Mouse (Mus musculus) frontal cortex, adult (tissue): ENCODE data around the gene Cdc14a.
"Not testable (repeated sequence)": the region's sequence is repeated elsewhere in the genome, so short reads cannot be mapped to it uniquely, and the experiment has no call there.

ENCODE experiments used
- ATAC-seq: cut with Nextera tagmentation; 2 replicates; pipeline ENCODE4 v1.9.2; 2017; ENCODE audit warnings: mild to moderate bottlenecking, moderate library complexity, mixed read lengths; ENCODE audit not compliant: low TSS enrichment

Cdc14a gene

GRCm38 (mm10) chr3:116373196-116373595, 50.6 kb downstream of the Cdc14a start:
- no peak for ATAC-seq

GRCm38 (mm10) chr3:116368868-116369437, 54.9 kb downstream of the Cdc14a start:
- ATAC-seq: no peak

- no peak for ATAC-seq
These were observed 57.7 kb downstream of the Cdc14a start for GRCm38 (mm10) chr3:116366125-116366524.

GRCm38 (mm10) chr3:116361906-116362305, 61.9 kb downstream of the Cdc14a start:
- no peak for ATAC-seq

- no peak for ATAC-seq
These were observed 62.7 kb downstream of the Cdc14a start for GRCm38 (mm10) chr3:116361101-116361500.

- ATAC-seq: no peak
These were observed 66.0 kb downstream of the Cdc14a start for GRCm38 (mm10) chr3:116357866-116358265.

- ATAC-seq: no peak
These were observed 66.7 kb downstream of the Cdc14a start for GRCm38 (mm10) chr3:116357180-116357579.

GRCm38 (mm10) chr3:116355026-116355788, 68.6 kb downstream of the Cdc14a start:
- peak; percentile 89 for ATAC-seq

GRCm38 (mm10) chr3:116352486-116352885, 71.3 kb downstream of the Cdc14a start:
- ATAC-seq: no peak

GRCm38 (mm10) chr3:116350389-116350967, 73.4 kb downstream of the Cdc14a start:
- no peak for ATAC-seq

- not testable (repeated sequence) for ATAC-seq
These were observed 76.3 kb downstream of the Cdc14a start for GRCm38 (mm10) chr3:116347571-116347970.

GRCm38 (mm10) chr3:116345245-116345644, 78.6 kb downstream of the Cdc14a start:
- ATAC-seq: no peak

- ATAC-seq: no peak
These were observed 81.6 kb downstream of the Cdc14a start for GRCm38 (mm10) chr3:116342251-116342650.

GRCm38 (mm10) chr3:116340950-116341624, 82.7 kb downstream of the Cdc14a start:
- peak; percentile 95 for ATAC-seq

GRCm38 (mm10) chr3:116340281-116340680, 83.6 kb downstream of the Cdc14a start:
- ATAC-seq: no peak

GRCm38 (mm10) chr3:116338616-116339015, 85.2 kb downstream of the Cdc14a start:
- no peak for ATAC-seq

GRCm38 (mm10) chr3:116337840-116338239, 86.0 kb downstream of the Cdc14a start:
- ATAC-seq: no peak

GRCm38 (mm10) chr3:116335036-116335435, 88.8 kb downstream of the Cdc14a start:
- ATAC-seq: no peak

GRCm38 (mm10) chr3:116333711-116334110, 90.1 kb downstream of the Cdc14a start:
- ATAC-seq: no peak

- ATAC-seq: peak; percentile 21; the same call in 1 of the 2 replicates
These were observed 90.6 kb downstream of the Cdc14a start for GRCm38 (mm10) chr3:116333229-116333628.

- ATAC-seq: peak; percentile 58; the same call in 1 of the 2 replicates
These were observed 91.9 kb downstream of the Cdc14a start for GRCm38 (mm10) chr3:116331811-116332464.

GRCm38 (mm10) chr3:116329976-116330375, 93.9 kb downstream of the Cdc14a start:
- ATAC-seq: no peak
